Mouse (Mus musculus): Measurements from ENCODE around the gene Rfc1. TPM values are rescaled to one million over a fixed set of nuclear protein-coding genes. Genes with fewer than 3 reads are reported as not detected.

Gene Rfc1
- total and polyA plus RNA-seq, 2 experiments = 3.7 to 16.5 TPM

- H3K27ac ChIP-seq (replicated peaks; ENCODE audit: insufficient read depth, low read depth, low read length) = 0 out of 2 replicates have a peak overlapping the region, but pooled peaks have one; percentile 47
- 71% methylated on average over 3 of the region's 3 CpGs for WGBS
- H3K4me1 ChIP-seq (ENCODE audit: control insufficient read depth, insufficient read depth, low read length) = 0 out of 2 replicates have a peak, but pooled peaks cover 2% of the 10 kb centered on the region
- H3K9ac ChIP-seq (ENCODE audit: low read depth, low read length) = 0 out of 2 replicates have a peak overlapping the region, but pooled peaks have one; percentile 45
- H3K79me2 ChIP-seq (ENCODE audit: control insufficient read depth, insufficient read depth, low read length) = no peaks in the 10 kb centered on the region
- DNase-seq (ENCODE audit: extremely low read depth, low read depth, low spot score) = peak; percentile 33
- TF ChIP-seq CTCF (IDR thresholded peaks at IDR 0.05; ENCODE audit: low read depth, low read length) (no peak), POLR2A (IDR thresholded peaks at IDR 0.05; ENCODE audit: extremely low read depth, insufficient read depth, low read length) (no peak)
- H3K4me3 ChIP-seq (ENCODE audit: insufficient read depth, low read depth, low read length) = no peak overlapping the region
- no peaks in the 10 kb centered on the region for H3K27me3 ChIP-seq (ENCODE audit: control insufficient read depth, insufficient read depth, low read length)
- no peaks in the 10 kb centered on the region for H3K36me3 ChIP-seq (ENCODE audit: control insufficient read depth, insufficient read depth, low read length)
Observed at GRCm38 (mm10) chr5:65247296-65247695, 88.2 kb downstream of the Rfc1 start.

- no peak overlapping the region for H3K27ac ChIP-seq (replicated peaks; ENCODE audit: insufficient read depth, low read depth, low read length)
- no peaks in the 10 kb centered on the region for H3K27me3 ChIP-seq (ENCODE audit: control insufficient read depth, insufficient read depth, low read length)
- WGBS = 53% methylated on average over 5 of the region's 5 CpGs
- TF ChIP-seq CTCF (IDR thresholded peaks at IDR 0.05; ENCODE audit: low read depth, low read length) (peak; percentile 48), POLR2A (IDR thresholded peaks at IDR 0.05; ENCODE audit: extremely low read depth, insufficient read depth, low read length) (no peak)
- H3K79me2 ChIP-seq (ENCODE audit: control insufficient read depth, insufficient read depth, low read length) = no peaks in the 10 kb centered on the region
- H3K4me1 ChIP-seq (ENCODE audit: control insufficient read depth, insufficient read depth, low read length) = peaks cover 2% of the 10 kb centered on the region; the same call in 1 of the 2 replicates
- no peaks in the 10 kb centered on the region for H3K36me3 ChIP-seq (ENCODE audit: control insufficient read depth, insufficient read depth, low read length)
- peak; percentile 43 for DNase-seq (ENCODE audit: extremely low read depth, low read depth, low spot score)
- H3K4me3 ChIP-seq (ENCODE audit: insufficient read depth, low read depth, low read length) = no peak overlapping the region
- no peak overlapping the region for H3K9ac ChIP-seq (ENCODE audit: low read depth, low read length)
Observed at GRCm38 (mm10) chr5:65242740-65243139, 92.7 kb downstream of the Rfc1 start.

GRCm38 (mm10) chr5:65231289-65232003 is 104.0 kb downstream of the Rfc1 start:
- DNase-seq (ENCODE audit: extremely low read depth, low read depth, low spot score) = peak; percentile 59
- H3K27me3 ChIP-seq (ENCODE audit: control insufficient read depth, insufficient read depth, low read length) = no peaks in the 10 kb centered on the region
- no peak overlapping the region for H3K27ac ChIP-seq (replicated peaks; ENCODE audit: insufficient read depth, low read depth, low read length)
- no peaks in the 10 kb centered on the region for H3K79me2 ChIP-seq (ENCODE audit: control insufficient read depth, insufficient read depth, low read length)
- no peak overlapping the region for H3K4me3 ChIP-seq (ENCODE audit: insufficient read depth, low read depth, low read length)
- TF ChIP-seq CTCF (IDR thresholded peaks at IDR 0.05; ENCODE audit: low read depth, low read length) (no peak), POLR2A (IDR thresholded peaks at IDR 0.05; ENCODE audit: extremely low read depth, insufficient read depth, low read length) (no peak)
- H3K4me1 ChIP-seq (ENCODE audit: control insufficient read depth, insufficient read depth, low read length) = peaks cover 2% of the 10 kb centered on the region; the same call in 1 of the 2 replicates
- 34% methylated on average over 12 of the region's 12 CpGs for WGBS
- no peak overlapping the region for H3K9ac ChIP-seq (ENCODE audit: low read depth, low read length)
- no peaks in the 10 kb centered on the region for H3K36me3 ChIP-seq (ENCODE audit: control insufficient read depth, insufficient read depth, low read length)

GRCm38 (mm10) chr5:65224056-65224455 is 111.4 kb downstream of the Rfc1 start:
- TF ChIP-seq POLR2A (IDR thresholded peaks at IDR 0.05; ENCODE audit: extremely low read depth, insufficient read depth, low read length) (no peak), CTCF (IDR thresholded peaks at IDR 0.05; ENCODE audit: low read depth, low read length) (no peak)
- no peak overlapping the region for H3K27ac ChIP-seq (replicated peaks; ENCODE audit: insufficient read depth, low read depth, low read length)
- no peaks in the 10 kb centered on the region for H3K79me2 ChIP-seq (ENCODE audit: control insufficient read depth, insufficient read depth, low read length)
- no peak overlapping the region for H3K4me3 ChIP-seq (ENCODE audit: insufficient read depth, low read depth, low read length)
- no peaks in the 10 kb centered on the region; the same call in 1 of the 2 replicates for H3K36me3 ChIP-seq (ENCODE audit: control insufficient read depth, insufficient read depth, low read length)
- no peak for DNase-seq (ENCODE audit: extremely low read depth, low read depth, low spot score)
- no peaks in the 10 kb centered on the region for H3K4me1 ChIP-seq (ENCODE audit: control insufficient read depth, insufficient read depth, low read length)
- no peak overlapping the region for H3K9ac ChIP-seq (ENCODE audit: low read depth, low read length)
- H3K27me3 ChIP-seq (ENCODE audit: control insufficient read depth, insufficient read depth, low read length) = no peaks in the 10 kb centered on the region
- WGBS = 83% methylated on average over 5 of the region's 5 CpGs

GRCm38 (mm10) chr5:65221037-65221436 is 114.4 kb downstream of the Rfc1 start:
- Histone ChIP-seq H3K27ac (replicated peaks; ENCODE audit: insufficient read depth, low read depth, low read length) (no peak overlapping the region), H3K27me3 (ENCODE audit: control insufficient read depth, insufficient read depth, low read length) (no peaks in the 10 kb centered on the region), H3K36me3 (ENCODE audit: control insufficient read depth, insufficient read depth, low read length) (no peaks in the 10 kb centered on the region; the same call in 1 of the 2 replicates), H3K79me2 (ENCODE audit: control insufficient read depth, insufficient read depth, low read length) (no peaks in the 10 kb centered on the region), H3K4me1 (ENCODE audit: control insufficient read depth, insufficient read depth, low read length) (no peaks in the 10 kb centered on the region), H3K4me3 (ENCODE audit: insufficient read depth, low read depth, low read length) (no peak overlapping the region), H3K9ac (ENCODE audit: low read depth, low read length) (no peak overlapping the region)
- TF ChIP-seq CTCF (IDR thresholded peaks at IDR 0.05; ENCODE audit: low read depth, low read length) (no peak), POLR2A (IDR thresholded peaks at IDR 0.05; ENCODE audit: extremely low read depth, insufficient read depth, low read length) (no peak)
- 92% methylated on average over 7 of the region's 7 CpGs for WGBS
- DNase-seq (ENCODE audit: extremely low read depth, low read depth, low spot score) = no peak
